Mouse (Mus musculus): ENCODE results near the gene Acy3. TPM values are rescaled to one million over a fixed set of nuclear protein-coding genes. Genes with fewer than 3 reads are reported as not detected.

The Acy3 gene
- total and polyA plus RNA-seq, 2 experiments from 2014 or later, result 2.5 to 2.6 TPM

DNA sequence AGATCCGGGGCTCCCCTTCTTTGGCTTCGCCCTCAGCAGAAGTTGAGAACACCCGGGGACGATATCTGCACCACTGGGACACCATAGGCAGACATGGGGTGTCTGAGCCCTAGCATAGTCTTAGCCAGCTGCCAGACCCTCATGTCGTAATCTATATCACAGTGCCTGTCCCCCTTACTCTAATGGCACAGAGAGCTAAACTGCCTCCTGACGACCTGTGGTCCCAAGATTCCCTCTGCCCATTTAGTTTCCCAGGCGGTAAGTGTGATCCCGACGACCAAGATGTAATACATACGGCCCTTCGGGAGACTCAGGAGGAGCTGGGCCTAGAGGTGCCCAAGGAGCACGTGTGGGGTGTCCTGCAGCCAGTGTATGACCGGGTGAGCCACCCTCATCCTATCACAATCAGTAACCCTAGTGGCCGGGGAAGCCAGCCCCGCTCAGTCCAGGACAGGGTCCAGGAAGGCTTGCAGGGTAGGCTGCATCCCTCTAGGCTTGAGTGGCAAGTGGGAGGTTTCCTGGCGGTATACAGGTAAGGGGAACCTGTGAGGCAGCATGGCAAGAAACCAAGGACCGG is 14.7 kb downstream of the Acy3 start:
- peak overlapping the region; percentile 64 for H3K4me2 ChIP-seq (ENCODE audit: low read depth, low read length, poor library complexity, severe bottlenecking)
- no peak for DNase-seq (ENCODE audit: low spot score)
- no peak for ATAC-seq (ENCODE audit: low FRiP score)
- H3K9ac ChIP-seq (replicated peaks; ENCODE audit: low read length, poor library complexity, severe bottlenecking), result peak overlapping the region; percentile 90
- no peak for TF ChIP-seq CTCF (IDR thresholded peaks at IDR 0.05)
- H3K36me3 ChIP-seq (ENCODE audit: insufficient read depth, low read length), result peaks cover 4% of the 10 kb centered on the region
- H3K27me3 ChIP-seq (ENCODE audit: insufficient read depth, low read length), result no peaks in the 10 kb centered on the region
- 18% methylated on average over 17 of the region's 17 CpGs for WGBS
- H3K4me1 ChIP-seq (ENCODE audit: insufficient read depth, low read length), result peaks cover 7% of the 10 kb centered on the region; the same call in 1 of the 2 replicates
- H3K9me3 ChIP-seq (ENCODE audit: low read length), result no peaks in the 10 kb centered on the region
- H3K27ac ChIP-seq (ENCODE audit: low read depth, low read length), result peak overlapping the region; percentile 93
- peak overlapping the region; percentile 56 for H3K4me3 ChIP-seq (ENCODE audit: low read depth, low read length)

DNA sequence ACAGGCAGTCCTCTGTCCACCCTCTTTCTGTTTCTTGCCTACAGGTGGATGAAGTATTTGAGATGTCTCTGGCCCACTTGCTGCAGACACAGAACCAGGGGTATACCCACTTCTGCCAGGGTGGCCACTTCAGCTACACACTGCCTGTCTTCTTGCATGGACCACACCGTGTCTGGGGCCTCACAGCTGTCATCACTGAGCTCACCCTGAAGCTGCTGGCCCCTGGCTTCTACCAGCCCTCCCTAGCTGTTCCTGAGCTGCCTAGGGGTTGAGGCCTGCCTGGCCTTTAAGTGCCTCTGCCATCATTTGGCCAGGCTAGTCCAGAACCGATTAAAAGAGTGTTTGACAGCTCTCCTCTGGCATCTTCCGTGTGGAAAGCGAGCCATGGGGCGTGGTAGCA is 15.4 kb downstream of the Acy3 start:
- peaks cover 10% of the 10 kb centered on the region for H3K36me3 ChIP-seq (ENCODE audit: insufficient read depth, low read length)
- no peak overlapping the region for H3K9ac ChIP-seq (replicated peaks; ENCODE audit: low read length, poor library complexity, severe bottlenecking)
- no peaks in the 10 kb centered on the region for H3K27me3 ChIP-seq (ENCODE audit: insufficient read depth, low read length)
- no peak overlapping the region for H3K4me3 ChIP-seq (ENCODE audit: low read depth, low read length)
- DNase-seq (ENCODE audit: low spot score), result no peak
- ATAC-seq (ENCODE audit: low FRiP score), result no peak
- no peak overlapping the region for H3K27ac ChIP-seq (ENCODE audit: low read depth, low read length)
- H3K4me1 ChIP-seq (ENCODE audit: insufficient read depth, low read length), result peaks cover 7% of the 10 kb centered on the region; the same call in 1 of the 2 replicates
- H3K9me3 ChIP-seq (ENCODE audit: low read length), result no peaks in the 10 kb centered on the region
- TF ChIP-seq CTCF (IDR thresholded peaks at IDR 0.05), result no peak
- H3K4me2 ChIP-seq (ENCODE audit: low read depth, low read length, poor library complexity, severe bottlenecking), result no peak overlapping the region
- 90% methylated on average over 5 of the region's 5 CpGs for WGBS

DNA sequence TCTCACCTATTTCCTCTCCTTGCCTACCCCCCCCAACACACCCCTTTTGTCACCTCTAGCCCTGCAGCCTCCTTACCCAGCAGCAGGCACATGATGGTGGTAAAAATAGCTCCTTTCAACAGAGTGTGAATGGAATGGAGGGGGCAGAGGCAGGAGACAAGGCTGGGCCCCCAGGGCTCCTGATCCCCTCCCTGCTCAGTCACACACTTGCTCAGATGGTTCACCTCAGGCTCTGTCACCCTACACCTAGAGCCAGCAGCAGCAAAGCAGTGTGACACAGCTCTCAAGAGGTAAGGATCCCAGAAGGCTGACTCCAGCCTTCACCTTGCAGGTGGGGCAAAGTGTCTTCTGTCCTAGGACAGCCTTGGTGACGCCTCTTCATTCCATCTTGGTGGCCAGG is 16.7 kb downstream of the Acy3 start, which contains the start of gene Doc2g:
Gene Doc2g (plus strand): TSS at position 202 of the 400 bp plus-strand sequence.
- H3K9ac ChIP-seq (replicated peaks; ENCODE audit: low read length, poor library complexity, severe bottlenecking), result 0 out of 2 replicates have a peak within 1 kb of the TSS, but pooled peaks have one; percentile 4
- no peak for TF ChIP-seq CTCF (IDR thresholded peaks at IDR 0.05)
- H3K36me3 ChIP-seq (ENCODE audit: insufficient read depth, low read length), result peaks cover 23% of the 10 kb centered on the region
- WGBS, result 87% methylated on average over 1 of the region's 1 CpGs
- H3K4me3 ChIP-seq (ENCODE audit: low read depth, low read length), result no peak within 1 kb of the TSS
- DNase-seq (ENCODE audit: low spot score) (no peak), ATAC-seq (ENCODE audit: low FRiP score) (no peak)
- H3K27ac ChIP-seq (ENCODE audit: low read depth, low read length), result no peak within 1 kb of the TSS
- peaks cover 7% of the 10 kb centered on the region; the same call in 1 of the 2 replicates for H3K4me1 ChIP-seq (ENCODE audit: insufficient read depth, low read length)
- no peak within 1 kb of the TSS for H3K4me2 ChIP-seq (ENCODE audit: low read depth, low read length, poor library complexity, severe bottlenecking)
- H3K9me3 ChIP-seq (ENCODE audit: low read length), result no peaks in the 10 kb centered on the region
- H3K27me3 ChIP-seq (ENCODE audit: insufficient read depth, low read length), result no peaks in the 10 kb centered on the region

DNA sequence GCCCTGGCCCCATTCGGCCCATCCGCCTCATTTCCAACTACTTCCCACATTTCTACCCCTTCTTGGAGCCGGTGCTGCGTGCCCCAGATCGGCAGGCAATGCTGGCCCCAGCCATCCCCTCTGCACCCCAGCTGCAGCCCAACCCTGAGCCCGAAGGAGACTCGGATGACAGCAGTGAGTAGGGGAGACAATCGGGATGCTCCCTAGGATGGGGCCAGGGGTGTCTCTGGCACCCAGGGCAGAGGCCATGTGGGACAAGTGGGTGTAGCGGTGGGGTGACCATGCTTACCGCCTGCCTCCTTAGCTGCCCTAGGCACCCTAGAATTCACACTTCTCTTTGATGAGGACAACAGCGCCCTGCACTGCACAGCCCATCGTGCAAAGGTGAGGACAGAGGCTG is 17.3 kb downstream of the Acy3 start:
- DNase-seq (ENCODE audit: low spot score), result no peak
- Histone ChIP-seq H3K4me3 (ENCODE audit: low read depth, low read length) (no peak overlapping the region), H3K36me3 (ENCODE audit: insufficient read depth, low read length) (peaks cover 27% of the 10 kb centered on the region), H3K9me3 (ENCODE audit: low read length) (no peaks in the 10 kb centered on the region), H3K4me1 (ENCODE audit: insufficient read depth, low read length) (peaks cover 7% of the 10 kb centered on the region; the same call in 1 of the 2 replicates), H3K27ac (ENCODE audit: low read depth, low read length) (no peak overlapping the region), H3K9ac (replicated peaks; ENCODE audit: low read length, poor library complexity, severe bottlenecking) (no peak overlapping the region), H3K27me3 (ENCODE audit: insufficient read depth, low read length) (no peaks in the 10 kb centered on the region), H3K4me2 (ENCODE audit: low read depth, low read length, poor library complexity, severe bottlenecking) (no peak overlapping the region)
- 86% methylated on average over 12 of the region's 12 CpGs for WGBS
- no peak for TF ChIP-seq CTCF (IDR thresholded peaks at IDR 0.05)
- no peak for ATAC-seq (ENCODE audit: low FRiP score)

DNA sequence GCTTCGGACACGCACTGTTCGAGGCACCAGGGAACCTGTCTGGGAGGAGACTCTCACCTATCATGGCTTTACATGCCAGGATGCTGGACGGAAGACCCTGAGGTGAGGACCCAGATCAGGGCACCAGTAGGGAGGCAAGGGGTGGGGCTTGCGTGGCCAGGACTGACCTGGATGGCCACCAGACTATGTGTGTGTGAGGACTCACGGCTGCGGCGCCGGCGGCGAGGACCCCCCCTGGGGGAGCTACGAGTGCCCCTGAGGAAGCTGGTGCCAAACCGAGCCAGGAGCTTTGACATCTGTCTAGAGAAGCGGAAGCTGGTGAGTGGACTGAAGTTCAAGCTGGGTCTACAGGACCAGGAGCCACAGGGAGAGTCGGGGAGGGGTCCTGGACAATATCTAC is 18.0 kb downstream of the Acy3 start:
- no peaks in the 10 kb centered on the region for H3K27me3 ChIP-seq (ENCODE audit: insufficient read depth, low read length)
- no peak overlapping the region for H3K4me2 ChIP-seq (ENCODE audit: low read depth, low read length, poor library complexity, severe bottlenecking)
- H3K9ac ChIP-seq (replicated peaks; ENCODE audit: low read length, poor library complexity, severe bottlenecking), result no peak overlapping the region
- peaks cover 7% of the 10 kb centered on the region; the same call in 1 of the 2 replicates for H3K4me1 ChIP-seq (ENCODE audit: insufficient read depth, low read length)
- TF ChIP-seq CTCF (IDR thresholded peaks at IDR 0.05), result no peak
- H3K9me3 ChIP-seq (ENCODE audit: low read length), result no peaks in the 10 kb centered on the region
- no peak overlapping the region for H3K27ac ChIP-seq (ENCODE audit: low read depth, low read length)
- 86% methylated on average over 15 of the region's 15 CpGs for WGBS
- ATAC-seq (ENCODE audit: low FRiP score) (no peak), DNase-seq (ENCODE audit: low spot score) (no peak)
- peaks cover 34% of the 10 kb centered on the region for H3K36me3 ChIP-seq (ENCODE audit: insufficient read depth, low read length)
- H3K4me3 ChIP-seq (ENCODE audit: low read depth, low read length), result no peak overlapping the region

DNA sequence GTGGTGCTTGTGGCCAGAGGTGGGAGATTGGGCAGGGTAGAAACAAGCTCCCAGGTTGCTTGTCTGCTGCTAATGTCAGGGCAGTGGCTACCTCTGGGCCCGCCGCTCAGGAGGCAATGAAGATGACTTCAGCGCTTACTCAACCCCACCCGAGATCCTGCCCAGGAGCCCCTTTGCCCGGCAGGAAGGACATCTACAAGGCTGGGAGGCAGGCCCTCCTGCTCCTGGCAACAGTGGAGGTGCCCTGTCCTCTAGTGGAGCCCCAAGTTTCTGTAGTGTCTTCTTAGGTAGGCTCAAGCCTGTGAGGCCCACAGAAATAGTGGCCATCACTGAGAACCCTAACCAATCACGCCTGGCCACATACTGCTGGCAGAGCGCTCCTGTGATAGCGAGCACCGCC is 18.7 kb downstream of the Acy3 start:
- Histone ChIP-seq H3K4me2 (ENCODE audit: low read depth, low read length, poor library complexity, severe bottlenecking) (no peak overlapping the region), H3K27ac (ENCODE audit: low read depth, low read length) (no peak overlapping the region), H3K9ac (replicated peaks; ENCODE audit: low read length, poor library complexity, severe bottlenecking) (no peak overlapping the region), H3K27me3 (ENCODE audit: insufficient read depth, low read length) (no peaks in the 10 kb centered on the region), H3K9me3 (ENCODE audit: low read length) (no peaks in the 10 kb centered on the region), H3K4me3 (ENCODE audit: low read depth, low read length) (no peak overlapping the region), H3K4me1 (ENCODE audit: insufficient read depth, low read length) (peaks cover 7% of the 10 kb centered on the region; the same call in 1 of the 2 replicates), H3K36me3 (ENCODE audit: insufficient read depth, low read length) (peaks cover 41% of the 10 kb centered on the region)
- ATAC-seq (ENCODE audit: low FRiP score) (no peak), DNase-seq (ENCODE audit: low spot score) (no peak)
- no peak for TF ChIP-seq CTCF (IDR thresholded peaks at IDR 0.05)
- WGBS, result 90% methylated on average over 9 of the region's 9 CpGs

Measured in midbrain, postnatal 0 days (tissue).